Mouse (Mus musculus) kidney, postnatal 36 days (tissue): ENCODE data around the gene Fgfr2.

Experiments
- DNase-seq, 2 experiments: peaks; one replicate each; pipeline ENCODE4 v3.0.0; 2021 to 2022; ENCODE audit warnings: mixed read lengths in 2 of 2

The Fgfr2 gene

GRCm38 (mm10) chr7:132198806-132199205 lies 924.3 kb downstream of the Fgfr2 start:
- DNase-seq, result no peak

- no peak for DNase-seq
Measured at GRCm38 (mm10) chr7:132197817-132198475, 925.2 kb downstream of the Fgfr2 start.

- no peak for DNase-seq
Measured at GRCm38 (mm10) chr7:132196581-132196980, 926.6 kb downstream of the Fgfr2 start.

GRCm38 (mm10) chr7:132193606-132194005 lies 929.5 kb downstream of the Fgfr2 start:
- DNase-seq, result no peak

GRCm38 (mm10) chr7:132187456-132187855 lies 935.7 kb downstream of the Fgfr2 start:
- DNase-seq, result no peak

DNA sequence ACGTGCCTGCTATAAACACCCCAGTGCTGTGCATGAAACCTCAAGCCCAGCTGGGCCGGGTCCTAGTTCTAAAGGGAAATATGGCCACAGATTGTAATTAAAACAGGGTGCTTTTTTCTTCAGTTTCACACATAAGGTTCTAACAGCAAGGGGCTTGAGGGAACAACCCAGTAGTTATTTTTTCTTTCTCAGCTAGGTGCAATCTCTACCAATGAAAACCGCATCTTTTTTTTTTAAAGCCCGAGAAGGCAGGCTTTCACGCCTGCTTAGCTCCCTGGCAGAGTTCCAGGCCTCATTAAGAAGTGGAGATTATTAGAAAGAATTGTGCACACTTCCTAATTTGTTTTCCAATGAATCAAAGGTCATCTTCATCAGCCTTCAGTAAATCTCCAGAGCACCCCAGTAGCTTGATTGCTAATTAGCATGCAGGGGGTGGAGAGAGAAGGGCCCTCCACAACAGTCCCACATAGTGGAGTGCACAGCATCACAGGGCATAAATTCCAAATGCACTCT lies 939.2 kb downstream of the Fgfr2 start:
- peak; percentile 9 to 44 for DNase-seq

DNA sequence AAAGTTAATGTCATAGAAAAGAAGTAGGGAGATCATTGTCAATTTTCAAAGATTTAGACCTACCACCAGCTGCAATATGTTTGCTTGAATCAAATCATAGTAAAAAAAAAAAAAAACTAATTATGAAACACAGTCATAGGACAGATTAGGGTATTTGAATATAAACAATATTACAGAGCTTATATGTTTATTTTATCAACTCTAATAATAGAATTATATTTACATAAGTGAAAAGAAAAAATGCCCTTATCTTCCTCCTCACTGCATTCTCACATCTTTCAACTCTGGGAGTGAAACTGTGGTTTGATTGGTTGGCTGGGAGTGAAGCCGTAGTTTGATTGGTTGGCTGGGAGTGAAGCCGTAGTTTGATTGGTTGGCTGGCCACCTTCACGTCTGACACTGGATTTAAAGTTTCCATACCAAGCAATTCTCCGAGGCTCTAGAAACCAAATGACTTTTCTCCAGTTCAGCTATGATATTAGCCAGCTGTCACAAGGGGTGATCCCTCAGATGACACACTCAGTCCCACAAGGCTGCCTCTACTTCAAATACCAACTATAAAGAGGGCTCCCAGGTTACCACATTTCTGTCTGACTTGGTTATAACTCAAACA lies 941.5 kb downstream of the Fgfr2 start:
- no peak for DNase-seq

GRCm38 (mm10) chr7:132181042-132181441 lies 942.1 kb downstream of the Fgfr2 start:
- no peak for DNase-seq

DNA sequence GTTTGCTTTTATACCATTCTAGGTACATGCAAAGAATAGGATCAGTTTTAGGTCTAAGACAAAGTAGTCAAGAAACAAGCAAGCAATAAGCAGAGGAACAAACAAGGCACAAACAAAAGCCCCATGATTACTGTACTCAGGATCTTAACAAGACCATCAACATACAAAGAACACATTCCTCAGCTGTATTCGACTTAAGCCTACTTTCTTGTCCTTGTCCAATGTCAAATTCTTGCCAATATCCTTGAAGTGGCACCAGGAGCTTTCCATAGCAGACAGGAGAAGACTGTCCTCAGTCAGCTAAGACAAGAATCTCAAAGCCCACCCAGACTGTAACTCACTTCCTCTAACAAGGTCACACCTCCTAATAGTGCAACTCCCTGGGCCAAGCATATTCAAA lies 944.1 kb downstream of the Fgfr2 start:
- DNase-seq, result no peak

- no peak for DNase-seq
Measured at GRCm38 (mm10) chr7:132174787-132175186, 948.4 kb downstream of the Fgfr2 start.

GRCm38 (mm10) chr7:132174296-132174695 lies 948.9 kb downstream of the Fgfr2 start:
- no peak for DNase-seq

- DNase-seq, result no peak
Measured at GRCm38 (mm10) chr7:132172220-132172619, 950.9 kb downstream of the Fgfr2 start.

DNA sequence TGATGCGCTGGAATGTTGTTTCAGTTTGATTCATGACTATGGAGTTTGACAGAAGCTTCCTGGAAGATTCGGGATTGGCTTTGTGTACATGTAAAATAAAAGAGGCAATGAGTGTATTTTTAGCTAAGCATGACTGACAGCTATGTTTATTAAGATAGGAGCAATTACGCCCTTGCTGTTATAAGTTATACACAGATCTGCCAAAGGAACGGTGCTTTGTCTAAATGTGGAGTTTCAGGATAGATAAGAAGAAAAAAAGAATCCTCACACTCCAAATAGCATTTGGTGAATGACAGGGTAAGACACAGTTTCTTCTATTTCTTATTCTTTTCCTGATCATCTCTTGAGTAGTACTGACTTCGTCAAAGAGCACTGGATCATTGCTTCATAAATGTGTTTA lies 951.4 kb downstream of the Fgfr2 start:
- DNase-seq, result no peak

- no peak for DNase-seq
Measured at GRCm38 (mm10) chr7:132169419-132170169, 953.6 kb downstream of the Fgfr2 start.

- DNase-seq, result no peak
Measured at GRCm38 (mm10) chr7:132167239-132167638, 955.9 kb downstream of the Fgfr2 start.

- DNase-seq, result no peak
Measured at GRCm38 (mm10) chr7:132162254-132162653, 960.9 kb downstream of the Fgfr2 start.

DNA sequence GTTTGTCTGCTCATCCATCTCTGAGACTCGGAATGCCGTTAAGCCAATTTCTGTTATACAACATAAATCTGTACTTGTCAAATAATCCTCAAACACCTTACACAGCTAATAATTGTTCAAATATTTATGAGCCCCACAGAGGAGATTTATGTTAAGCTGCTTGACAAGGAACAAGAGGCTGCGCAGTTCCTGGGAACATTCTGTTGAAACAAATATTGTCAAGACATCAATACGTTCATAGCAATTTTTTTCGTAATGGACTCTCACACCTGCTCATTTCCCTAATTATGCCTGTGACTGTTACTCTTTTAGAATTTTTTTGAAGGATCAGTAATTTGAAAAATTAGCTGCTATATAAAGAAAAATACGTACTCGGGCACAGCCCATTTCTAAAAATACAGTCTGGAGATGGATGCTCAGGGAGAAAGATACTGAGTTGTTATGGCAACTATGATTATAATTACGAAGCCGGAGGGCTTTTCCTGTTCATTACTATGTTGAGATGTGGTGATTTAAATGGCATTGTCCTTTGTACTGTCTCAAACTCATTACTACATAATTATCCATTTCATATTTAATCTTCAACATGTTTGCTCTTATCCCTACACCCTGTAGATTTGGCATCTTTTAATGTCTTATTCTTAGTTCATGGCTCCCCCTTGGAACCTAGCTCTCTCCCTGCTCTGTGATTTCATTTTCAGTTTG lies 964.7 kb downstream of the Fgfr2 start:
- DNase-seq, result no peak

- no peak for DNase-seq
Measured at GRCm38 (mm10) chr7:132154368-132154961, 968.7 kb downstream of the Fgfr2 start, which contains the start of gene Cpxm2. Cpxm2 (minus strand) TSS chr7:132154739.

DNA sequence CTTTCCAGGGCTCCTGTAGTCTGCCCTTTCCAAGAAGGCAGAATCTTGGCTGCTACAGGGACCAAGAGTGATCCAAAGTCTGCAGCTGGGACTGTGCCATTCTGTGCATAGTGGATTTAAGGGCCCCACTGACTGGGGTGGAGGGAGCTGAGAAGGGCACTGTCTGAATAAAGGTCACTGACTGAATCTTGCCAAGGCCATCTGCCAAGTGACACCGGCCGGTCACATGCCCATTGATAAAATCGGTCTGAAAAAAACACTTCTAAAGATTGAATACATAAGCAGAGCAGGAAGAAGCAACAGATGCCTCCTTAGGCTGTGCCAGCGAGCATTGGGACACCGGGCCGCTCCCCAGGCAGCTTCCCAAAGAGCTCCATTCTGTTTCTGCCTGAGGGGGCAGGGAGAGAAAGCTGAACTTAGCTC lies 969.4 kb downstream of the Fgfr2 start:
- DNase-seq, result no peak

DNA sequence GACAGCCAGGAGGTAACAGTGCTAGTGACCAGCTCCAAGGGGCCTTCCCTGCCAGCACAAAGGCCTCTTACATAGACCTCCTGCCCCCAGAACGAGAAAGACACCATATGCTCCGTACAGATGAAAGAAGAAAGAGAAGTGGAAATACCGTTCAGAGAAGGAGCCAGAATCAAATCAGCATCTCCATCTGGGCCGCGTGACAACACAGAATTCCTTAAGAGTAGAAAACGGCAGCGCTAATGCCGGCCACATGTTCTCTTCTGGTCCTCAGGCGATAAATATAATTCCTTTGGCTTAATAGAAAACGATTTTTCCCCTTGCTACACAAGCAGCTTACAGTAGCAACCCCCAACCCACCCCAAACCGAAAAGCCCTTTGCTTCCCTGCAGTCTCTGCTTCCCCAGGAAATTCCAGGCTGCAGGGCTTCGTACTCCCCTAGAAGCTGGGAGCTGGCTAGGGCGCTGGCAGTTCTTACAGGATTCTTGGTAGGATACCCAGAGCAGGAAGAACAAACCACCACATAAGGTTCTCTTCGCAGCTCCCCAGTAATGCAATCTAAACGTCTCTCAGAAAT lies 977.8 kb downstream of the Fgfr2 start:
- DNase-seq, result no peak

DNA sequence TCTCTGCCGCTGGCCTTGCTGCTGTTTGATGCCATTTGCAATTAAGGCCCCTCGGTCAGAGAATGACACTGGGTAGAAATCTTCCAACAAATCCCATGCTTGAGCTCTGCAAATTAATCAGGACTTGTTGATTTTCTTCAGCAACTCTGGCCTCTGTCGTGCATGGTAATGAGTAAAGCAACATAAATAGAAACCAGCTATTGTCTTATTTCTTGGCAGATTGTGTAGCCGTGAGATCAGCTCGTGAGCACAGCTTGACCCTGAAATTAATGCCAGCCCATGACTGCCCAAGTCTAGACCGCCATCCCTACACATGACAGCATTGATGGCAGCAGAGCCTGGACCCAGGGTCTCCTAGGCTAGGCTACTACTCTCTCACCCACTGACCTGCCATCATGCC lies 994.5 kb downstream of the Fgfr2 start:
- DNase-seq, result no peak

DNA sequence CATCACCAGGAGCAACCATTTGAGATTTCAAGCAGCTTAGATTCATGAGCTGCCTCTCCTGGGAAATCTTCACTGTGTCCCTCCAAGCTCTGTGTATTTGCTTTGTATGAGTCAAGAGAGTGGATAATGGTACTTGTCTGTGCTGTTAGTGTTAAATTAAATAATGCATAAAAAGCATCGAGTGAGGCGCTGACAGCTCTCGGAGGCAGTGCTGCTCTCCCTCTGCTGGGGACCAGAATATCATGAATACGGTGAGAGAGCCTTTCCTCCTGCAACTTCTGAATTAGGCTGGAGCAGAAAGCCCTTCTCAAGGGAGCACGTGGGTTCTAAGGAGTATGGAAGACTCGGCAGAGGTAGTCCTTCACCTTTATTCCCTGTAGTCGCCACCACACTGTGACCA lies 998.2 kb downstream of the Fgfr2 start:
- no peak for DNase-seq
